Mouse (Mus musculus) hindbrain, postnatal 0 days (tissue): ENCODE results near the gene Ggct. TPM values are rescaled to one million over a fixed set of nuclear protein-coding genes. Genes with fewer than 3 reads are reported as not detected.
A peak's percentile ranks its signal among the peaks of the same experiment; 100 is the strongest.

Source experiments
- ATAC-seq: fragments of 200-750 bp; cut with Nextera tagmentation; 2 replicates; pipeline ENCODE4 v1.8.0; 2017; ENCODE audit warnings: mild to moderate bottlenecking, moderate TSS enrichment, moderate library complexity
- DNase-seq: peaks from one replicate; pipeline ENCODE4 v3.0.0-alpha.2; 2015; ENCODE audit warnings: low spot score
- H3K27ac ChIP-seq: fragments of 300-500 bp; sonication (generic); 2 replicates; pipeline ENCODE4 v1.5.1; 2014; ENCODE audit warnings: mild to moderate bottlenecking
- H3K27me3 ChIP-seq: fragments of 300-500 bp; sonication (generic); 2 replicates; pipeline ENCODE4 v1.6.1; 2014; ENCODE audit warnings: low read length, mixed read lengths; ENCODE audit not compliant: insufficient read depth
- H3K36me3 ChIP-seq: fragments of 300-500 bp; sonication (generic); 2 replicates; pipeline ENCODE4 v1.6.1; 2014; ENCODE audit warnings: low read length, mixed read lengths; ENCODE audit not compliant: insufficient read depth
- H3K4me1 ChIP-seq: fragments of 300-500 bp; sonication (generic); 2 replicates; pipeline ENCODE4 v1.6.1; 2014; ENCODE audit warnings: antibody characterized with exemption, low read length, mixed read lengths; ENCODE audit not compliant: insufficient read depth
- H3K4me2 ChIP-seq: fragments of 300-500 bp; sonication (generic); 2 replicates; pipeline ENCODE4 v1.6.1; 2014; ENCODE audit warnings: low read depth, mild to moderate bottlenecking, low read length, moderate library complexity, mixed read lengths
- H3K4me3 ChIP-seq: fragments of 300-500 bp; sonication (generic); 2 replicates; pipeline ENCODE4 v1.5.1; 2014; ENCODE audit warnings: low read length
- H3K9ac ChIP-seq: fragments of 300-500 bp; sonication (generic); replicated peaks from 2 replicates; pipeline ENCODE4 v1.6.1; 2014; ENCODE audit warnings: mild to moderate bottlenecking, low read length, moderate library complexity, mixed read lengths
- H3K9me3 ChIP-seq: fragments of 300-500 bp; sonication (generic); 2 replicates; pipeline ENCODE4 v1.6.1; 2016; ENCODE audit warnings: low read length, mixed read lengths
- CTCF ChIP-seq: IDR thresholded peaks from 2 replicates; pipeline ENCODE4 v1.5.1; 2016; ENCODE audit warnings: antibody characterized with exemption, control low read depth, low read depth
- WGBS: fragments of 180-500 bp; shearing (Covaris S2); extraction: QIAGEN DNeasy Blood & Tissue Kit; methylation state at CpG from one replicate; pipeline ENCODE4 v1.1.7; 2014; 5-methylcytosine and 5-hydroxymethylcytosine counted together
- polyA plus RNA-seq: library from polyadenylated mRNA; unstranded; fragments of >200 nt; fragmentation: Nextera tagmentation; extraction: Ambion mirVana; gene quantifications from 2 replicates; pipeline ENCODE4 v1.2.1, GENCODE M21; 2015
- total RNA-seq: library from RNA; depleted of rRNA; stranded (reverse); fragments of >200 nt; gene quantifications from 2 replicates; pipeline ENCODE4 v1.2.3, GENCODE M21; 2014; rRNA removed

Ggct gene
- 8.5 and 15.2 TPM in 2 replicates for total RNA-seq
- polyA plus RNA-seq = 23.0 and 23.2 TPM in 2 replicates

GRCm38 (mm10) chr6:54992734-54993260 lies at the start of gene Ggct:
Gene Ggct, minus strand, starts transcription at chr6:54992950.
- Histone ChIP-seq H3K27me3 (no peaks in the 10 kb centered on the region), H3K9me3 (no peaks in the 10 kb centered on the region), H3K4me1 (no peaks in the 10 kb centered on the region), H3K36me3 (no peaks in the 10 kb centered on the region), H3K27ac (peak within 1 kb of the TSS; percentile 54), H3K4me2 (peak within 1 kb of the TSS; percentile 85), H3K9ac (peak within 1 kb of the TSS; percentile 43), H3K4me3 (peak within 1 kb of the TSS; percentile 55)
- under 1% methylated on average over 40 of the region's 41 CpGs for WGBS
- peak; percentile 100 for ATAC-seq
- peak; percentile 98 for DNase-seq
- peak; percentile 82 for TF ChIP-seq CTCF

GRCm38 (mm10) chr6:55040031-55040430 lies 47.3 kb upstream of the Ggct start:
- H3K4me3 ChIP-seq = no peak overlapping the region
- H3K27ac ChIP-seq = no peak overlapping the region
- peaks cover 4% of the 10 kb centered on the region; the same call in 1 of the 2 replicates for H3K4me1 ChIP-seq
- H3K27me3 ChIP-seq = no peaks in the 10 kb centered on the region
- no peak for TF ChIP-seq CTCF
- H3K36me3 ChIP-seq = no peaks in the 10 kb centered on the region
- DNase-seq (no peak), ATAC-seq (no peak)
- H3K4me2 ChIP-seq = no peak overlapping the region
- WGBS = 82% methylated on average over 1 of the region's 1 CpGs
- no peaks in the 10 kb centered on the region for H3K9me3 ChIP-seq
- H3K9ac ChIP-seq = no peak overlapping the region

GRCm38 (mm10) chr6:55039446-55039783 lies 46.7 kb upstream of the Ggct start:
- no peak for ATAC-seq

GRCm38 (mm10) chr6:55038671-55039445 lies 46.1 kb upstream of the Ggct start:
- peak overlapping the region; percentile 96 for H3K27ac ChIP-seq
- peak overlapping the region; percentile 93 for H3K4me3 ChIP-seq
- H3K4me1 ChIP-seq = peaks cover 4% of the 10 kb centered on the region; the same call in 1 of the 2 replicates
- ATAC-seq (peak; percentile 36; the same call in 1 of the 2 replicates), DNase-seq (peak; percentile 46)
- H3K9me3 ChIP-seq = no peaks in the 10 kb centered on the region
- H3K9ac ChIP-seq = peak overlapping the region; percentile 93
- 2% methylated on average over 12 of the region's 12 CpGs for WGBS
- no peaks in the 10 kb centered on the region for H3K36me3 ChIP-seq
- H3K27me3 ChIP-seq = no peaks in the 10 kb centered on the region
- TF ChIP-seq CTCF = no peak
- H3K4me2 ChIP-seq = peak overlapping the region; percentile 78

More at GRCm38 (mm10) chr6:55039446-55039783, 46.7 kb upstream of the Ggct start:
- H3K4me3 ChIP-seq = peak overlapping the region; percentile 93
- no peaks in the 10 kb centered on the region for H3K36me3 ChIP-seq
- peaks cover 4% of the 10 kb centered on the region; the same call in 1 of the 2 replicates for H3K4me1 ChIP-seq
- H3K9me3 ChIP-seq = no peaks in the 10 kb centered on the region
- H3K9ac ChIP-seq = no peak overlapping the region; the same call in 1 of the 2 replicates
- no peak for TF ChIP-seq CTCF
- H3K27me3 ChIP-seq = no peaks in the 10 kb centered on the region
- DNase-seq = no peak
- H3K4me2 ChIP-seq = peak overlapping the region; percentile 78
- 81% methylated on average over 6 of the region's 6 CpGs for WGBS
- no peak overlapping the region for H3K27ac ChIP-seq

GRCm38 (mm10) chr6:55037799-55038670 lies 45.3 kb upstream of the Ggct start, which contains the start of gene Gars:
Gene Gars, plus strand, starts transcription at chr6:55038007.
- peaks cover 4% of the 10 kb centered on the region; the same call in 1 of the 2 replicates for H3K4me1 ChIP-seq
- H3K36me3 ChIP-seq = no peaks in the 10 kb centered on the region
- ATAC-seq (peak; percentile 96), DNase-seq (peak; percentile 97)
- no peaks in the 10 kb centered on the region for H3K27me3 ChIP-seq
- peak within 1 kb of the TSS; percentile 96 for H3K27ac ChIP-seq
- H3K9ac ChIP-seq = peak within 1 kb of the TSS; percentile 93
- H3K9me3 ChIP-seq = no peaks in the 10 kb centered on the region
- peak within 1 kb of the TSS; percentile 93 for H3K4me3 ChIP-seq
- under 1% methylated on average over 86 of the region's 87 CpGs for WGBS
- H3K4me2 ChIP-seq = peak within 1 kb of the TSS; percentile 78
- no peak for TF ChIP-seq CTCF

GRCm38 (mm10) chr6:55036731-55037130 lies 44.0 kb upstream of the Ggct start:
- 89% methylated on average over 4 of the region's 4 CpGs for WGBS
- TF ChIP-seq CTCF = no peak
- Histone ChIP-seq H3K9me3 (no peaks in the 10 kb centered on the region), H3K36me3 (no peaks in the 10 kb centered on the region), H3K4me2 (no peak overlapping the region), H3K4me3 (no peak overlapping the region), H3K27me3 (no peaks in the 10 kb centered on the region), H3K27ac (no peak overlapping the region), H3K4me1 (peaks cover 4% of the 10 kb centered on the region; the same call in 1 of the 2 replicates), H3K9ac (no peak overlapping the region)
- ATAC-seq (no peak), DNase-seq (no peak)
